In genomic region chr11:97684063-97684680, GRCm38 (mm10) we compare ENCODE assay signal across 10 mouse cellular contexts. TPM values are rescaled to one million over a fixed set of nuclear protein-coding genes. Genes with fewer than 3 reads are reported as not detected.
DNase-seq lines count a peak whose midpoint lies in the region; ATAC-seq and TF ChIP-seq lines count a peak whose summit lies in the region.
"Had no signal": no experiment of that assay in that cellular context is flagged by ENCODE, and none has a peak within 500 bp of the region (broad histone marks: within the 10 kb centered on the region; RNA-seq: fewer than 3 reads in every experiment).

No protein-coding gene starts in this region.

- no peaks in the 10 kb centered on the region for H3K36me3 ChIP-seq in heart, adult 2 months (ENCODE audit: control insufficient read depth, insufficient read depth, low read length)
- H3K36me3 ChIP-seq in heart, embryonic 11.5 days (ENCODE audit: control insufficient read depth, insufficient read depth, low read length), result peaks cover 15% of the 10 kb centered on the region

- TF ChIP-seq CTCF in heart, adult 2 months (IDR thresholded peaks at IDR 0.05), result no peak
- no peak for TF ChIP-seq CTCF in bone marrow macrophage, adult 2 months (IDR thresholded peaks at IDR 0.05; ENCODE audit: low read depth, low read length)

- no peaks in the 10 kb centered on the region for H3K79me2 ChIP-seq in heart, adult 2 months (replicated peaks; ENCODE audit: control insufficient read depth, insufficient read depth, low read length)

- peak overlapping the region; percentile 82 for H3K27ac ChIP-seq in heart, adult 2 months
- H3K27ac ChIP-seq in heart, embryonic 11.5 days (ENCODE audit: low read depth, low read length), result no peak overlapping the region
- peak overlapping the region; percentile 17; the same call in 1 of the 2 replicates for H3K27ac ChIP-seq in bone marrow macrophage, adult 2 months (ENCODE audit: insufficient read depth, low read depth, low read length)

- 78% methylated on average over 6 of the region's 6 CpGs for WGBS in heart, adult 2 months
- WGBS in heart, embryonic 11.5 days (ENCODE audit: insufficient replicate concordance), result 76% methylated on average over 6 of the region's 6 CpGs

- no peak overlapping the region for H3K4me2 ChIP-seq in heart, embryonic 11.5 days
- H3K4me2 ChIP-seq: midbrain, embryonic 15.5 days had no signal

- H3K4me3 ChIP-seq in heart, adult 2 months, result no peak overlapping the region
- H3K4me3 ChIP-seq in heart, embryonic 11.5 days (ENCODE audit: low read depth, low read length), result no peak overlapping the region
- H3K4me3 ChIP-seq in bone marrow macrophage, adult 2 months (ENCODE audit: insufficient read depth, low read length), result no peak overlapping the region
- H3K4me3 ChIP-seq: midbrain, embryonic 15.5 days had no signal

- TF ChIP-seq POLR2A in heart, adult 2 months (IDR thresholded peaks at IDR 0.05; ENCODE audit: insufficient read depth, low read depth, low read length), result 0 out of 2 replicates have a peak, but pooled peaks have one; percentile 21
- TF ChIP-seq POLR2A in bone marrow macrophage, adult 2 months (IDR thresholded peaks at IDR 0.05; ENCODE audit: borderline replicate concordance, low read depth, low read length), result no peak

- TF ChIP-seq EP300 in heart, adult 2 months (IDR thresholded peaks at IDR 0.05; ENCODE audit: insufficient read depth, low read depth, low read length), result no peak

- DNase-seq in heart, adult 2 months, result peak in 1 of 2 experiments; percentile 44
- peak; percentile 79 for DNase-seq in A20 (ENCODE audit: low read depth, low spot score)
- peak; percentile 56 for DNase-seq in spleen, adult 12 weeks (ENCODE audit: low spot score)
- no peak for DNase-seq in kidney, postnatal 36 days
- no peak for DNase-seq in kidney, postnatal 14 days
- DNase-seq in yolk sac, embryonic 10.5 days (ENCODE audit: low spot score), result no peak
- DNase-seq: gastrocnemius, postnatal 25 days had no signal

- intact Hi-C loops in heart, adult 2 months (cut with DNase I), result no loop called here

- H3K9me3 ChIP-seq in heart, embryonic 11.5 days (replicated peaks; ENCODE audit: control insufficient read depth, low read length), result no peaks in the 10 kb centered on the region
- H3K9me3 ChIP-seq: midbrain, embryonic 15.5 days had no signal

- ATAC-seq in heart, embryonic 11.5 days (replicated peaks; ENCODE audit: insufficient number of reproducible peaks, low FRiP score, low TSS enrichment), result no peak
- ATAC-seq: midbrain, embryonic 15.5 days had no signal

- H3K9ac ChIP-seq in heart, adult 2 months (ENCODE audit: low read depth, low read length), result no peak overlapping the region
- no peak overlapping the region for H3K9ac ChIP-seq in heart, embryonic 11.5 days (ENCODE audit: low read depth, low read length)
- H3K9ac ChIP-seq: midbrain, embryonic 15.5 days had no signal

- H3K27me3 ChIP-seq in heart, adult 2 months (ENCODE audit: control insufficient read depth, insufficient read depth, low read length), result no peaks in the 10 kb centered on the region
- H3K27me3 ChIP-seq in heart, embryonic 11.5 days (ENCODE audit: control insufficient read depth, insufficient read depth, low read length), result no peaks in the 10 kb centered on the region
- H3K27me3 ChIP-seq: midbrain, embryonic 15.5 days had no signal

- H3K4me1 ChIP-seq in heart, adult 2 months (ENCODE audit: control insufficient read depth, insufficient read depth, low read length), result peaks cover 10% of the 10 kb centered on the region
- H3K4me1 ChIP-seq in heart, embryonic 11.5 days (ENCODE audit: control insufficient read depth, insufficient read depth, low read length), result peaks cover 10% of the 10 kb centered on the region
- peaks cover 27% of the 10 kb centered on the region for H3K4me1 ChIP-seq in bone marrow macrophage, adult 2 months (ENCODE audit: control insufficient read depth, insufficient read depth, low read length)

RNA-seq across cellular contexts. Expression of gene Cisd3, which starts 1.5 kb away (rescaled TPM):
- total RNA-seq in heart, adult 2 months (2021), result 100 to 1,000 TPM; 130 to 137 TPM
- 82.7 and 106 TPM in 2 replicates for polyA plus RNA-seq in heart, adult 2 months (2012; rRNA removed)
- polyA plus RNA-seq in heart, embryonic 11.5 days (2014; fragmentation: Nextera tagmentation; extraction: Ambion mirVana), result 45.8 and 52.3 TPM in 2 replicates
- 45.2 and 50.2 TPM in 2 replicates for polyA plus RNA-seq in bone marrow macrophage, adult 2 months (2012; ENCODE audit: insufficient read depth, insufficient read length, missing spikeins)

RNA-seq across cellular contexts. Expression of gene Pcgf2, which starts 16.1 kb away (rescaled TPM):
- total RNA-seq in heart, adult 2 months (2021), result 1 to 10 TPM; 4.1 to 5.6 TPM
- 9.5 and 17.8 TPM in 2 replicates for polyA plus RNA-seq in heart, adult 2 months (2012; rRNA removed)
- polyA plus RNA-seq in heart, embryonic 11.5 days (2014; fragmentation: Nextera tagmentation; extraction: Ambion mirVana), result 10.3 and 16.4 TPM in 2 replicates
- 12.3 and 13.6 TPM in 2 replicates for polyA plus RNA-seq in bone marrow macrophage, adult 2 months (2012; ENCODE audit: insufficient read depth, insufficient read length, missing spikeins)

RNA-seq across cellular contexts. Expression of gene Psmb3, which starts 19.0 kb away (rescaled TPM):
- 100 to 1,000 TPM; 135 to 139 TPM for total RNA-seq in heart, adult 2 months (2021)
- 273 and 314 TPM in 2 replicates for polyA plus RNA-seq in heart, adult 2 months (2012; rRNA removed)
- 416 and 447 TPM in 2 replicates for polyA plus RNA-seq in heart, embryonic 11.5 days (2014; fragmentation: Nextera tagmentation; extraction: Ambion mirVana)
- polyA plus RNA-seq in bone marrow macrophage, adult 2 months (2012; ENCODE audit: insufficient read depth, insufficient read length, missing spikeins), result 125 and 142 TPM in 2 replicates

RNA-seq across cellular contexts. Expression of gene Mllt6, which starts 21.0 kb away (rescaled TPM):
- total RNA-seq in heart, adult 2 months (2021), result 10 to 100 TPM; 67.1 to 72.5 TPM
- 37.9 and 46.2 TPM in 2 replicates for polyA plus RNA-seq in heart, adult 2 months (2012; rRNA removed)
- 2.9 and 3.3 TPM in 2 replicates for polyA plus RNA-seq in heart, embryonic 11.5 days (2014; fragmentation: Nextera tagmentation; extraction: Ambion mirVana)
- polyA plus RNA-seq in bone marrow macrophage, adult 2 months (2012; ENCODE audit: insufficient read depth, insufficient read length, missing spikeins), result 40.4 and 48.7 TPM in 2 replicates

RNA-seq across cellular contexts. Expression of gene Epop, which starts 54.7 kb away (rescaled TPM):
- 1 to 10 TPM; 1.4 to 2.6 TPM for total RNA-seq in heart, adult 2 months (2021)
- polyA plus RNA-seq in heart, adult 2 months (2012; rRNA removed), result 0.44 and 0.61 TPM in 2 replicates
- polyA plus RNA-seq in heart, embryonic 11.5 days (2014; fragmentation: Nextera tagmentation; extraction: Ambion mirVana), result 1.4 and 1.5 TPM in 2 replicates
- polyA plus RNA-seq in bone marrow macrophage, adult 2 months (2012; ENCODE audit: insufficient read depth, insufficient read length, missing spikeins), result 2.5 and 3.0 TPM in 2 replicates

Comparison
In these comparisons a context has a peak if more than half of its experiments do, and no peak if none do; other contexts are left out.
1. DNase-seq: peak in A20 (single experiment) and spleen, adult 12 weeks (single experiment); none in kidney, postnatal 36 days (0 of 2), kidney, postnatal 14 days (single experiment) and yolk sac, embryonic 10.5 days (single experiment).